Mouse (Mus musculus) forebrain, embryonic 14.5 days (tissue): ENCODE measurements around the gene Tex101. TPM values are rescaled to one million over a fixed set of nuclear protein-coding genes. Genes with fewer than 3 reads are reported as not detected.
A peak's percentile ranks its signal among the peaks of the same experiment; 100 is the strongest.

Experiments
- ATAC-seq: fragments of 200-750 bp; cut with Nextera tagmentation; 2 replicates; pipeline ENCODE4 v1.8.0; 2017; ENCODE audit warnings: mild to moderate bottlenecking, moderate library complexity
- DNase-seq: peaks from one replicate; pipeline ENCODE4 v3.0.0-alpha.2; 2015; ENCODE audit warnings: low spot score
- H3K27ac ChIP-seq: fragments of 300-500 bp; sonication (generic); 2 replicates; pipeline ENCODE4 v1.5.1; 2014; ENCODE audit warnings: low read depth, mild to moderate bottlenecking, control low read depth, low read length, moderate library complexity
- H3K27me3 ChIP-seq: fragments of 300-500 bp; sonication (generic); replicated peaks from 2 replicates; pipeline ENCODE4 v1.6.1; 2014; ENCODE audit warnings: low read length, control low read depth, mixed read lengths; ENCODE audit not compliant: control insufficient read depth, insufficient read depth
- H3K36me3 ChIP-seq: fragments of 300-500 bp; sonication (generic); 2 replicates; pipeline ENCODE4 v1.6.1; 2014; ENCODE audit warnings: low read length, control low read depth; ENCODE audit not compliant: control insufficient read depth, insufficient read depth
- H3K4me1 ChIP-seq: fragments of 300-500 bp; sonication (generic); 2 replicates; pipeline ENCODE4 v1.6.1; 2014; ENCODE audit warnings: antibody characterized with exemption, low read length, control low read depth; ENCODE audit not compliant: control insufficient read depth, insufficient read depth
- H3K4me2 ChIP-seq: fragments of 300-500 bp; sonication (generic); 2 replicates; pipeline ENCODE4 v1.6.1; 2014; ENCODE audit warnings: mild to moderate bottlenecking, control low read depth, low read length
- H3K4me3 ChIP-seq: fragments of 300-500 bp; sonication (generic); 2 replicates; pipeline ENCODE4 v1.5.1; 2014; ENCODE audit warnings: low read depth, low read length, control low read depth
- H3K9ac ChIP-seq: fragments of 300-500 bp; sonication (generic); 2 replicates; pipeline ENCODE4 v1.6.1; 2014; ENCODE audit warnings: mild to moderate bottlenecking, low read length, control low read depth, moderate library complexity
- H3K9me3 ChIP-seq: fragments of 300-500 bp; sonication (generic); replicated peaks from 2 replicates; pipeline ENCODE4 v1.6.1; 2016; ENCODE audit warnings: low read length, control low read depth, mixed read lengths; ENCODE audit not compliant: control insufficient read depth
- WGBS: fragments of 180-500 bp; shearing (Covaris S2); extraction: QIAGEN DNeasy Blood & Tissue Kit; methylation state at CpG from one replicate; pipeline ENCODE4 v1.1.7; 2014; 5-methylcytosine and 5-hydroxymethylcytosine counted together
- polyA plus RNA-seq: library from polyadenylated mRNA; unstranded; fragments of >200 nt; fragmentation: Nextera tagmentation; extraction: Ambion mirVana; gene quantifications from 2 replicates; pipeline ENCODE4 v1.2.1, GENCODE M21; 2014

Tex101 gene
- polyA plus RNA-seq, 1 experiment from 2014 or later, result not detected

DNA sequence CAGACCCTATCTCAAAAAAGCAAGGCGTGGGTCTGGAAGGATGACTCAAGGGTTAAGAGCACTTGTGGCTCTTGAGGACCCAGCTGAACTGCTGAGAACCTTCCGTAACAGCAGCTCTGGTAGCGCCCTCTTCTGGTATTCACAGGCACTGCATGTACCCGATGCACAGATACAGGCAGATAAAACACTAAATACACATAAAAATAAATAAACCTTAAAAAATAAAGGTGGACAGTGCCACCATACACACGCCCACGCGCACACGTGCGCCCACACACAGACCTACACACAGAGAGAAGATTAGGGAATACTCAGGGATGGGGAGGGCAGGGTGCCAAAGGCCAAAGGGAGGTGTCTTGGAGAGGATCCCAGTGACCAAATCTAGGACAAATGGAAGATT is 34.0 kb downstream of the Tex101 start:
- WGBS, result 7% methylated on average over 9 of the region's 9 CpGs
- no peaks in the 10 kb centered on the region for H3K36me3 ChIP-seq
- H3K9me3 ChIP-seq, result no peaks in the 10 kb centered on the region
- H3K27ac ChIP-seq, result no peak overlapping the region
- H3K4me3 ChIP-seq, result no peak overlapping the region
- ATAC-seq, result no peak
- no peak overlapping the region for H3K9ac ChIP-seq
- peaks cover 27% of the 10 kb centered on the region for H3K27me3 ChIP-seq
- H3K4me1 ChIP-seq, result peaks cover 8% of the 10 kb centered on the region
- H3K4me2 ChIP-seq, result no peak overlapping the region
- peak; percentile 45 for DNase-seq

DNA sequence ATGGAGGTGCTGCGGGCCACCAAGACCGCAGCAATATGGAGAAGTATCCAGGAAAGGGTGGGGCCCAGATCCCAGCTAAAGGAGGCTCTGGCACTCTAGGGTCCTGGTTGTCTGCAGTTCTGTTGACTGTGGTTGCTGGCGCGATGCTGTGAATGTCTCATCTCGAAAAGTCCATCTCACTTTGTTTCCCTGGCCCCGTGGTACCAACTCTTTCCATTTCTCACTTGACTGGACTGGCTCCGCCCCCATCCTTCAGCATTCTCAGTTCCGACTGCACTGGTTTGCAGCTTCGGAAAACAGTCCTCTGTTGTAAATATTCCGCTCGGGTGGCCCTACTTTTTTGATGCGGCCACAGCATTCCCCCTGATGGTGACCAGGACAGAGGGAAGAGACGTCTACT is 36.0 kb downstream of the Tex101 start:
- Histone ChIP-seq H3K4me3 (no peak overlapping the region), H3K9ac (no peak overlapping the region), H3K27ac (no peak overlapping the region), H3K27me3 (peaks cover 43% of the 10 kb centered on the region), H3K4me2 (no peak overlapping the region), H3K36me3 (no peaks in the 10 kb centered on the region), H3K9me3 (no peaks in the 10 kb centered on the region), H3K4me1 (peaks cover 8% of the 10 kb centered on the region)
- no peak for ATAC-seq
- no peak for DNase-seq
- 62% methylated on average over 13 of the region's 13 CpGs for WGBS

DNA sequence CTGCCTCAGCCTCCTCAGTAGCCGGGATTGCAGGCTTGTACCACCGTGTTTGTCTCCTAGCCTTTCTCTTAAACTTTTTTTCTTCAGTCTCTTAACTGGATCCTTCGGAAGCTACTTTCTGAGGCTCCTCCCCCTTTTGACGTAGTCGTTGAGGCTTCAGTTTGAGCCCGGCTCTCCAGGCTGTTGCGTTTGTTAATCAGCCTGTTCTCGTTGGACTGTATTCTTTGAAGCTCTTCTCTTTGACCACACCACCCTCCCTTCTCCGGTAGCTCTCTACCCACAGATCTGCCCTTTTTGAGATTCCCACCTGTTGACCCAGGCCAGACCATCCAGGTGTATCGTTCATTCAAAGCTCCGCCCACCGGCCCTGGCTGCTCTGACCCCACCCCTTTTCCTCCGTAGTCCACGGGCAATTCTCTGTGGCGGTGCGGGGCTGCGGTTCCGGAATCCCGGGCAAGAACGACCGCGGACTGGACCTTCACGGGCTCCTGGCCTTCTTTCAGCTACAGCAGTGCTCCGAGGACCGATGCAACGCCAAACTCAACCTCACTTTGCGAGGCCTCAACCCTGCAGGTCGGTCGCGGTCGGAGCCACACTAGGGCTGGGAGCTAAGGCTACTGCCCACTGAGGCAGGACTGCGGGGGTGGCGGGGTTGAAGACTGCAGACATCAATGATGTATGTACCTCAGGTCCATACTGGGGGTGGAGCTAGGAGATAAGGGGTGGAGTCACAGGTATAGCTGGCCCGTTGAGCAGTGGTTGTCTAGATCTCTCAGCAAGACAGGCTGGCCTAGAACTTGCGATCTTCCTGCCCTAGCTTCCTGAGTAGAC is 38.2 kb downstream of the Tex101 start:
- Histone ChIP-seq H3K27me3 (peaks cover 43% of the 10 kb centered on the region), H3K4me3 (peak overlapping the region; percentile 33), H3K36me3 (no peaks in the 10 kb centered on the region), H3K4me2 (peak overlapping the region; percentile 70), H3K27ac (no peak overlapping the region), H3K9ac (peak overlapping the region; percentile 8; the same call in 1 of the 2 replicates), H3K9me3 (no peaks in the 10 kb centered on the region), H3K4me1 (peaks cover 8% of the 10 kb centered on the region)
- DNase-seq, result peak; percentile 49
- WGBS, result 4% methylated on average over 35 of the region's 35 CpGs
- no peak for ATAC-seq

DNA sequence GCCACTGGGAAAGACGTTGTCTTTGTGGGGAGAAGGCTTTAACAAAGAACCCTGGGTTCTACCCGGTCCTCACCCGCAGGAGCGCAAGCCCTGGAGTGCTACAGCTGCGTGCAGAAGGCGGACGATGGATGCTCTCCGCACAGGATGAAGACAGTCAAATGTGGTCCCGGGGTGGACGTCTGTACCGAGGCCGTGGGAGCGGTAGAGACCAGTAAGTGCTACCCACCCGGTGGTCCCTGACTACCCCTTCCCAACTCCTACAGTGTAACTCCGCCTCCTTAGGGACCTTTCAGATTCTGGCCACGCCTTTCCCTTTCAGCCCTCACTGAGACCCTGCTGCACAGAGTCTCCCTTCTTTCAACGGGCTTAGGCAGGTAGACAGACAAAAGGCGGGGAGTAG is 39.4 kb downstream of the Tex101 start:
- Histone ChIP-seq H3K4me3 (peak overlapping the region; percentile 16), H3K27ac (no peak overlapping the region), H3K9ac (peak overlapping the region; percentile 21; the same call in 1 of the 2 replicates), H3K4me1 (peaks cover 8% of the 10 kb centered on the region), H3K27me3 (peaks cover 43% of the 10 kb centered on the region), H3K9me3 (no peaks in the 10 kb centered on the region), H3K4me2 (peak overlapping the region; percentile 70), H3K36me3 (no peaks in the 10 kb centered on the region)
- ATAC-seq, result no peak; the same call in 1 of the 2 replicates
- DNase-seq, result peak; percentile 4
- under 1% methylated on average over 18 of the region's 18 CpGs for WGBS

DNA sequence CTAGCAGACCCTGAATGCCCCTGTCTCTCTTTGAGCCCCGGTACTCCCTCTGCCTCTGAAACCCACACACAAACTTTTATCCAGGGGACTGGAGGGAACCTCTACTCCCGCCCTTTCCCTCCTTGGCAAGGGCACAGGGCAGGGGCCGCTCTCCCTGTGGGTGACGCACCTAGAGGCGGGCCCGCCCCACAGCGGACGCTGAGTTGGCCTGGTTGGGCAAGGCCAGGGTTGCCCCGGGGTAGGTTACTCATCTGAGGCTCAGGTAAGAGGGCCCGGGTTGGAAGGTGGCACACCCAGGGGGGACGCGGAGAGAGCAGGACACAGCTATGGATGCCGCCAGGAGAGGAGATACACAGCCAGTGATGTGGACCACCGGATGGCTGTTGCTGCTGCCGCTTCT is 40.2 kb downstream of the Tex101 start, which contains the start of gene Lypd3:
Gene Lypd3, plus strand, starts transcription at position 287 of the 400 bp plus-strand sequence.
- H3K9ac ChIP-seq, result peak within 1 kb of the TSS; percentile 21; the same call in 1 of the 2 replicates

DNA sequence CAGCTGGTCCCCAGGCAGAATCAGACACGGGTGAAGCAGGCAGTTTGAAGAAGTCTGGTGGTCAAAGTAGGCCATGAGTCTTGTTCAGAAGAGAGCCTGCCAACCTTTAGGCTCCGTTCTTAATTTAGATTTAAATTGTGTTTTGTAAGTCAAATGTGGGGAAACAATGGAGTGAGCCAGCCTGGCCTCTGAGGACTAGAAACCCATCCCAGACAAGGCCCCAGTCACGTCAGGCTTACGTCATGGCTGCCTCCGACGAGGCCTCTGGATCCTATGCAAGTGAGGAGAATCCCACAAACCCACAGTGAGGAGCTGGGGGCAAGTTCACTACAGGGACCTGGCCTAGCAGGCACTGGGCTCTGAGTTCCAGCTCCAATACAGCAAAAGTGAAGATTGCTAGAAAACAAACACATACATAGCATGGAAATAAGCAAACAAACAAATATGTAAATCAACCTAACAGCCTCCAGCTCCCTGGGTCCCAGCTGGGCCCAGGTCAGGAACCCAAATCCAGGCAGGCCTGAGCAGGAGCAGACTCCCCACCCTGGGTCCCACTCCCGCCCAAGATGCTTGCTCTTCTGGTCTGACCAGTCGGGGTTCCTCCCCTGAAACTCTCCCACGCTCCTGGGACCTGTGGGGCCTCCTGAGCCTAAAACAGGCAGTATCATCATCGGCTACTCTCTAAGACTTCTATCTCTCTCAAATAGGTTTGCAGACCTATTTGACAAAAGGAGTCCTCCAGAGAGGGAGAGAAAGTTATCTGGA is 46.2 kb downstream of the Tex101 start:
- Histone ChIP-seq H3K27ac (no peak overlapping the region), H3K4me3 (no peak overlapping the region), H3K4me1 (peaks cover 4% of the 10 kb centered on the region; the same call in 1 of the 2 replicates), H3K9me3 (no peaks in the 10 kb centered on the region), H3K27me3 (no peaks in the 10 kb centered on the region), H3K4me2 (no peak overlapping the region), H3K36me3 (no peaks in the 10 kb centered on the region), H3K9ac (no peak overlapping the region)
- no peak for ATAC-seq
- 69% methylated on average over 10 of the region's 10 CpGs for WGBS
- DNase-seq, result no peak

More for the DNA sequence above, 40.2 kb downstream of the Tex101 start, which contains the start of gene Lypd3:
- peaks cover 8% of the 10 kb centered on the region for H3K4me1 ChIP-seq
- peak within 1 kb of the TSS; percentile 16 for H3K4me3 ChIP-seq
- peak within 1 kb of the TSS; percentile 70 for H3K4me2 ChIP-seq
- ATAC-seq (no peak), DNase-seq (no peak)
- 13% methylated on average over 15 of the region's 15 CpGs for WGBS
- H3K27me3 ChIP-seq, result peaks cover 43% of the 10 kb centered on the region
- no peaks in the 10 kb centered on the region for H3K36me3 ChIP-seq
- no peaks in the 10 kb centered on the region for H3K9me3 ChIP-seq
- no peak within 1 kb of the TSS for H3K27ac ChIP-seq

DNA sequence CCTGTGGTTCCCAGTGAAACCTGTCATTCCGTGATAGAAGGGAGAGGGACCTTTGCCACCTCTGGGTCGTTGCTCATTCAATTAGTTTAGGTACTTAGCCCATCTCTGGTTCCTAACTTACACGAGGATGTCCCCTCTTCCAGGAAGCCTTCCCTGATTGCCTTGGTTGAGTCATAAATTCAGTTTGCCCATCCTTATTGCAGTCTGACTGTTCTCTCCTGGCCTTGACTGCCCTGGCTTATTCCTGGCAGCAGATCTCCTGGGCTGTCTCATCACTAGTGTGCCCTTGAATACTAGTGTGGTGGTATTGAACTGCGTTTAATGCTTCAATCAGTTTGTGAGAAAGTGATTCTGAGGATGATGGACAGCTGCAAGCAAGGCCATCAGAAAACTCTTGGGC is 46.8 kb downstream of the Tex101 start:
- H3K27ac ChIP-seq, result no peak overlapping the region

DNA sequence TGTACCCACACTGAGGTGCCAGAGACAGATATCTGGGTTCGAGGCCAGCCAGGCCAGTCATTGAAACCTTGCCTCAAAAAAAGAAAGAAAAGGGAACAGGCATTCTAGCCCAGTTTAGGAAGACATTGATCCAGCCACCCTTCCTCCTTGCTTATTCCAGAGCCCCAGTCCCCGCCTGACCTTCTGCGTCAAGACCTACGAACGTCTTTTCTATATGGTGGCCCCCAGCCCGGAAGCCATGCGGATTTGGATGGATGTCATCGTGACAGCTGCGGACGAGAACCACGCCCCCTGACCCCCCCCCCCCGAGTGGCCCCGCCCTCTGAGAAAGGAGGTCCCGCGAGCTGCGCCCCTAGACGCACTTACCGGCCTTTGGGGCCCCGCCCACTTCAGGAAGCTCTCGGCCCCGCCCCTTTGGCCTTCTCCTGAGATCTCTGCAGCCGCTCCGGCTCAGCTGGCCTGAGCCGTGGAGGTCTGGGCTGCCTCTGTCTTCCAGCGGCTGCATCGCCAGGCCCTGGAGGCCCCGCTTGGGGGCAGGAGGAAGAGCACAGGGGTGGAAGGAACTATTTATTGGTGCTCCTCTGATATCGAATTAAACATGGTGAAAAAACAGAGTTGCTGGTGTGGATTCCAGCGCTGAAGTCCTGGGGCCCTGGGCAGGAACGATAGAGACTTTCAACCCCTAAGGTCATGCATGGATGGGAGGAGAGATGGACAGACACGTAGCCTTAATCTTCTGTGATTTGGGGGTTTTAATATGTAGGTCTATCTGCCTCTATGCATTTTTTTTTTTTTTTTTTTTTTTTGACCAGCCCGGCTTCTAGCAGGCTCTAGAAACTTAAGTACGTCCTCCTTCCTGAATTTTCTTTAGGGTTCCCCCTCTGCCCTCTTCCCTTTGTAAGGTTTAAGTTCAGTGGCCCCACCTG is 47.5 kb downstream of the Tex101 start:
- Histone ChIP-seq H3K27ac (no peak overlapping the region), H3K27me3 (no peaks in the 10 kb centered on the region), H3K4me1 (peaks cover 4% of the 10 kb centered on the region; the same call in 1 of the 2 replicates), H3K36me3 (no peaks in the 10 kb centered on the region), H3K4me3 (peak overlapping the region; percentile 23), H3K9me3 (no peaks in the 10 kb centered on the region), H3K4me2 (peak overlapping the region; percentile 47), H3K9ac (peak overlapping the region; percentile 56)
- DNase-seq, result peak; percentile 78
- ATAC-seq, result peak; percentile 93
- 13% methylated on average over 25 of the region's 33 CpGs for WGBS

More for the DNA sequence above, 46.8 kb downstream of the Tex101 start:
- Histone ChIP-seq H3K27me3 (no peaks in the 10 kb centered on the region), H3K4me2 (no peak overlapping the region), H3K4me3 (no peak overlapping the region), H3K9ac (no peak overlapping the region), H3K36me3 (no peaks in the 10 kb centered on the region), H3K4me1 (peaks cover 4% of the 10 kb centered on the region; the same call in 1 of the 2 replicates), H3K9me3 (no peaks in the 10 kb centered on the region)
- ATAC-seq (no peak), DNase-seq (no peak)
- WGBS, result 71% methylated on average over 4 of the region's 4 CpGs
